Mouse (Mus musculus) B cell, adult 62 days (primary cell): ENCODE results near the gene Gbp5. TPM values are rescaled to one million over a fixed set of nuclear protein-coding genes. Genes with fewer than 3 reads are reported as not detected.

ENCODE experiments used
- total RNA-seq: library from RNA; stranded (reverse); gene quantifications from 4 replicates; pipeline ENCODE4 v1.2.4, GENCODE M21; 2023

Gene Gbp5
- 24.1 to 31.9 TPM (median 28.4 TPM) in 4 replicates for total RNA-seq

DNA sequence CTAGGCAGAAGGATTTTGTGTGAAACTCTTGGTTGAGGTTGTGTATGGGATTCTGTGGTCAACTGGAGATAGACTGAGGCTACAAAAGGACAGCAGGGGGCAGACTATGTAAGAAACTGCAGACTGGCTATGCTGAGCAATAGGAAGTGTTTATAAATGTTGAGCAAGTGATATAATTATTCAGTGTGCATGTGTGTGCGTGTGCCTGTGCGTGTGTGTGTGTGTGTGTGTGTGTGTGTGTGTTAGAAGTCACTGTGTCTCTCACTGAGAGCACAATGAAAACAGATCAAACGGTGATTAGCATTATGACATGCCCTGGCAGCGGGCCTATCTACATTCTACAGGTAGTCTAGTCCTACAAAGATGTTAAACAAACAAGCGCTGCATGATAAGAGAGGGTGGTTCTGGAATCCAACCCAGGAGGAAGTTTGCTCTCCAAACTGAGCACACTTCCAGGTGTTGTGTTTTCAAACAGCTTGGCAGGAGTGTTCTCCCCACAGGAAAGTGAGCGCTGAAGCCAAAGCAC, at the start of gene Gbp5:
Gbp5 (plus strand) TSS at position 443 of the 526 bp plus-strand sequence.

DNA sequence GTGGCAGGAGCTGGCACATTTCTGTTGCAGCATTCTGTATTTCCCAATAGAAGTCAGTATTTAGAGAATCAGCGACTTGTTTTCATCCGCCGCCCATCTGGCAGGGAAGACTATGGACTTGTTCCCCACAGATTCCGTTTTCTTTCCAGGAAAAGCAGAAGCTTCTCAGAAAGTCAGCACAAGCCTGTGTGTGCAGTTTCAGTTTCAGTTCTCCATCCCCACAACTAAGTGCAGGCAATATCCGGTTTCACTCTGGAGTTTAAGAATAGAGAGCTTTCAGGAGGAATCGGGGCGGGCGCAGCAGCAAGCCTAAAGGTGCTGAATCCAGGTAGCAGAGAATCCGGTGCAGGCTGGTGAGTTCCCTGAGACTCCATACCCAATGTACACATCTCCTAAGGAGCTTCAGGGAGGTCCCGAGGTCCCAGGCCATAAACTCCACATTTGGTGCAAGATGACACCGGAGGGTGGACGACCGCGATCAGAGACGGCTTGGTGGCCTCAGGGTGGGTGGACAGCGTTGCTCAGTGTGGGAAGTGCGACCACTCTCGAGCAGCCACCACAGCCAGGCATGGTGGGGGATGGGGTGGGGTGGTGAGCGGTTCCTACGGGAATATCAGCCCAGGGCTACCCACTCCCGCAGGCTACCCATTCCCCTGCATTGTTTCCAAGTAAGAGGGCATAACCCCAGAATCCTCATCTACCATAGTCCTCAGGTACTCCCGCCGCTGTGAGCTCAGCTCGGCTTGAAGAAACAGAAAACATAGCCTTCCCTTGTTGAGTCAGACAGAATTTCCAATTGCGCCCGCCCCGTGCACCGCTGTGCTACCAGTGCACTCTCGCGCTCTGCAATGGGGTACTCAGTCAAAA, 36.5 kb downstream of the Gbp5 start, which contains the start of gene Gbp7:
Gbp7 (plus strand) TSS at position 256 of the 867 bp plus-strand sequence.

DNA sequence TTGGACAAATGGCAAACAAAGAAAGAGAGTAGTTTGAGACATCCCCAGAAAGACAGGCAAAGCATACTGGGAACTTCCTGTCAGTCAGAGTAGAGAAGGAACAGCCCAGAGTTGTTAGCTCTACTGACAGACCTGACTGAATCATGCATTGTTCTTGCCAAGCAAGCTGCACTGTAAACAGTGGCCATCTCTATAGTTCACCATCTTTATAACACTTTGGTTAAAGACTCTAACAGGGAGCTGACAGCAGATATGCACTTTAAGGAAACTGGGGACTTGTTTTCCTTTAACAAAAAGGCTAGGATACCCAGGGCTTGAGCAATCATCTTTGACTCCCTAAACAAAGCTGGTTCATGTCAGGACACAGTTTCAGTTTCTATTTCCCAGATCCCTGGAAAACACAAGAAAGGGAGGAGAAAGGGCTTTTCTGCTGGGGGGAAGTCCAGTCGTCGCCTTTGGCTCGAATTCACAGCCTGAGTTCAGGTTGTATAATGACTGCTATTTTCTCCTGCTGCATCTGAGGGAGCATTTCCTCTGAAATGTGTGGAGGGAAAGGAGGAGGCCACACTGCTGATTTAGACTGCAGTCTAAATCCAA, 66.0 kb downstream of the Gbp5 start, which contains the start of gene Gbp3:
Gbp3 (plus strand) TSS at position 395 of the 597 bp plus-strand sequence.

Other genes starting within 250 kb of the Gbp5 start
- gene Pdlim5, start 98.3 kb upstream of the Gbp5 start, total RNA-seq, result 33.5 to 45.4 TPM (median 41.9 TPM) in 4 replicates
- 14.8 to 17.6 TPM (median 15.5 TPM) in 4 replicates for gene Gbp7, start 36.4 kb downstream of the Gbp5 start, total RNA-seq
- 41.4 to 45.1 TPM (median 43.7 TPM) in 4 replicates for gene Gbp3, start 66.0 kb downstream of the Gbp5 start, total RNA-seq
- gene Gbp2b, start 100.9 kb downstream of the Gbp5 start, total RNA-seq, result 0.26 TPM in 1 of 4 replicates, not detected in the others
- gene Gbp2, start 126.6 kb downstream of the Gbp5 start, total RNA-seq, result 7.1 to 9.7 TPM (median 7.4 TPM) in 4 replicates
- gene Kyat3, start 207.1 kb downstream of the Gbp5 start, total RNA-seq, result 5.1 to 8.9 TPM (median 6.8 TPM) in 4 replicates